Mouse (Mus musculus): ENCODE measurements around the gene Slc27a5.

The Slc27a5 gene

GRCm38 (mm10) chr7:12980291-12980690, 17.7 kb downstream of the Slc27a5 start:
- no peak for DNase-seq

DNA sequence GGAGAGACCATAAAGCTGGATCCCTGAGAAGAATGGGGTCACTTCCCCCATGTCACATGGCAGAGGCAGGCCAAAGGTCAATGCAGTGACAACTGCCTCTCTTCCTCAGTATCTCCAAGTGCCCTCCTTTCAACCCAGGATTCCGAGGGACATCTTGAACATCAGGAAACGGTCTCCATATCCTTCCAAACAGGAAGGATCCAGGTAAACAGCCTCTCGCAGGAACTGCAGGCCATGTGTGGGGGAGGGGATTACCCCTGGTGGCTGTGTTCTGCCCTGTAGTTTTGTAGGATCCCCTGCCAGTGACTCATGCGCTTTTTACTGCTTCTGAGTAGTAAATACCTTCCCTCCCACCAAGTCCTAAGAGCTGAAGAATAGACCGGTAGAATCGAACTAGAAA, 18.2 kb downstream of the Slc27a5 start:
- no peak for DNase-seq

DNA sequence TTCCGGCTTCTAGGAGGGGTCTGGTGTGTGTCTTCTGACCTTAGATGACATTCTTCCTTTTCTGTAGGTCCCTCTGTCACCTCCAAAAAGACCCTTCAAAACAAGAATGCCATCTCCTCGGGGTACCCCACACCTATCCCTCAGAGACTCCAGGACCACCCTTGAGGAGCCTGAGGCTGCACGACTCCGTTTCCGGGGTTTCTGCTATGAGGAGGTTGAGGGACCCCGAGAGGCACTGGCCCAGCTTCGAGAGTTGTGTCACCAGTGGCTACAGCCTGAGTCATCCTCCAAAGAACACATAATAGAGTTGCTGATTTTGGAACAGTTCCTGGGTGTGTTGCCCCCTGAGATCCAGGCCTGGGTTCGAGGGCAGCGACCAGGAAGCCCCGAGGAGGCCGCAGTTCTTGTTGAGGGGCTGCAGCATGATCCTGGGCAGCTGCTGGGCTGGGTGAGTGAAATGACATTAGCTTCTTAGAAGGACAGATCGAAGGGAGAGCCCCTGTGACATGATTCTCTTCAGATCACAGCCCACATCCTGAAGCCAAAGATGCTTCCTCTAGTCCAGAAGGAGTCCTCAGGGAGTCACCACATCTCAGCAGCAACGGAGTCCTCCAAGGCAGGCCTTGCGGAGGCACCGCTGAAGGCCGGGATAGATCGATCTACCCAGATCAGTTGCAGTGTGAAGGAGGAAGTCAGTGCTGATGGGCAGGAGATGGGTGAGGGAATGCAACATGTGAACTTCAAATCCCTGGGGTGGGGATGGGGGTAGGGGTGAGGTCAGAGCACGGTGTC, 18.9 kb downstream of the Slc27a5 start:
- DNase-seq = no peak

DNA sequence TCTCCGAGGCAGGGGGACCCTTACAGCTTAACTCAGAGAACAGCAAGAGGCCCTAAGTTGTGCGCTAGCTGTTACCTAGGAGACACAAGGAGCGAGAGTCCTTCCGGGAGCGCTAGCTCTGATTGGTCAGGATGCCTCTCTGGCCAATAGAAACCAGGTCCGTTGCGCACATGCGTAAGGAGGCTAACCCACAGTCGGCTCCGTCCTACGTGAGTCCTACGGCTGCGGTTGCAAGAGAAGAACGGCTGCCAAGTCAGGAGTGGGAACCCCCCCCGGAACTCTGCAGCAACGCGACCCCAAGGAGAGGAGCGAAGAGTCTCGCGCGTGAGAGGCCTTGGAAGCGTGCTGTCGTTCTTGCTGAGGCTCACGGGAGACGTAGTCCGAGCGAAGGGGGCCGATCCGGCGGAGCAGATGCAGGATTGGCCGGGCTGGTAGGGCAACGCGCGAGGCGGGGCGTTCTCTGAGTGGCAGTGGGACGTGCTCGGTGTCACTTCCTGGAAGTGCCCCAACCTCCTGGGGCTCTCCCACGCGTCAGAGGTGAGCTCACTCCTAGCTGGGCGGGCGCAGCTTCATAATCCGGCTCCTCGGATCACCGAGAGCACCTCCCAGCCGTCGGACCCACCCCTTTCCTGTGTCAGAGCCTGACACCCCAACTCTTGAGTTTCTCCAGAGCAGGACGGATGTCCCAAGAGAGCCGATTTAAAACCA, 20.2 kb downstream of the Slc27a5 start, which contains the start of gene Zfp446:
Gene Zfp446 (plus strand): TSS at position 167 of the 708 bp plus-strand sequence.
- peak; percentile 99 for DNase-seq

- DNase-seq = no peak
These were observed 27.1 kb downstream of the Slc27a5 start for GRCm38 (mm10) chr7:12970906-12971305.

GRCm38 (mm10) chr7:12966104-12966845, 31.7 kb downstream of the Slc27a5 start:
- DNase-seq = no peak

DNA sequence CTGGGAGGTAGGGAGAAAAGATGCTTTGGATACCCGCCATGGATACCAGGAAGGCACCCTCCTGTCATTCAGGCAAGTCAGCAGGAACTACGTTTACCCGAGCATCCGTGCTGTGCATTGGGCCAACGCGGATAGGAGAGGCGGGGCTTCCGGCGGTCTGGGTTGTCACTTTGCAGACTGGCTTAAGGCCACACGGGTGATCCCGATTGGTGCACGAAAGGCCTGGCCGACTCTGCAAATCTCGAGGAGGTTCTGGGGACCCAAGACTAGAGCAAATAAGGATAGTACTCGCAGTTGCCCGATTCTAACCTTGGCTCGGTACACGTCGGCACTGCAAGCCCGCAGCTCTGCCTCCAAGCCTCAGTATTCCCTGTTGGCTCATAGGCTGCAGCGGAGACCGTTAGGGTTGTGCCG, 32.3 kb downstream of the Slc27a5 start, which contains the start of gene Zfp324:
Gene Zfp324 (plus strand): TSS at position 161 of the 414 bp plus-strand sequence.
- peak; percentile 91 for DNase-seq

- peak; percentile 45 for DNase-seq
These were observed 36.4 kb downstream of the Slc27a5 start for GRCm38 (mm10) chr7:12961511-12962141.

DNA sequence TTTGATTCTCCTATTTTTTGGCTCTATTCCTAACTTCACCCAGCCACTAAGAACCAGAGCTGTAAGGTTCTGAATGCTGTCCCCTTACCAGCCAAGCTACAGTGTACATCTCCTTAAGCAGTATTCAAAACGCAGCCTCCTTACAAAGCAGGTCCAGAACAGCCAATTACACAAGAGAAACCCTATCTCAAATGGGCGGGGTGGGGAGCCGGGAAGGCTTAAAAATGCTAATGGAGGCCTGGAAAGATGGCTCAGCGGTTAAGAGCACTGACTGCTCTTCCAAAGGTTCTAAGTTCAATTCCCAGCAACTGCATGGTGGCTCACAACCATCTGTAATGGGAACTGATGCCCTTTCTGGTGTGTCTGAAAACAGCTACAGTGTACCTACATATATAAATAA, 38.3 kb downstream of the Slc27a5 start:
- no peak for DNase-seq

- no peak for DNase-seq
These were observed 39.0 kb downstream of the Slc27a5 start for GRCm38 (mm10) chr7:12958948-12959347.

DNA sequence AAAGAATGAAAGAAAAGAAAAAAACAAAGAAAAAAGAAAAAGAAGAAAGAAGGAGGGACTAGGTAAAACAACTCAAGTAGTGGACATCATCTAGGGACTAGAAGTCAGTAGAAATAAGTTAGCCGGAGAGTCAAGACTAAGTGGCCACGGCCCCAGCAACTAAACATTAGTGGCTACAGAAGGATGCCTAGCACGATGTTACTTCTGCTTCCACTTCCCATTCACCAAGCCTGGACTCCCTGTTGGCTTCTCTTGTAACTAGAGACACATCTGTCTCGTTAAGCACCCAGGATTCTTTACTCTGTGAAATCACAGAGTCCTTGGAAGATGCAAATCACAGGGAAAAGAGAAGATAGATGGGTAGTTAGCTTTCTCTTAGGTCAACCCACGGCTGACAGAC, 40.5 kb downstream of the Slc27a5 start:
- DNase-seq = no peak

GRCm38 (mm10) chr7:12954896-12955295, 43.1 kb downstream of the Slc27a5 start:
- DNase-seq = no peak

- no peak for DNase-seq
These were observed 48.1 kb downstream of the Slc27a5 start for GRCm38 (mm10) chr7:12949872-12950229.

DNA sequence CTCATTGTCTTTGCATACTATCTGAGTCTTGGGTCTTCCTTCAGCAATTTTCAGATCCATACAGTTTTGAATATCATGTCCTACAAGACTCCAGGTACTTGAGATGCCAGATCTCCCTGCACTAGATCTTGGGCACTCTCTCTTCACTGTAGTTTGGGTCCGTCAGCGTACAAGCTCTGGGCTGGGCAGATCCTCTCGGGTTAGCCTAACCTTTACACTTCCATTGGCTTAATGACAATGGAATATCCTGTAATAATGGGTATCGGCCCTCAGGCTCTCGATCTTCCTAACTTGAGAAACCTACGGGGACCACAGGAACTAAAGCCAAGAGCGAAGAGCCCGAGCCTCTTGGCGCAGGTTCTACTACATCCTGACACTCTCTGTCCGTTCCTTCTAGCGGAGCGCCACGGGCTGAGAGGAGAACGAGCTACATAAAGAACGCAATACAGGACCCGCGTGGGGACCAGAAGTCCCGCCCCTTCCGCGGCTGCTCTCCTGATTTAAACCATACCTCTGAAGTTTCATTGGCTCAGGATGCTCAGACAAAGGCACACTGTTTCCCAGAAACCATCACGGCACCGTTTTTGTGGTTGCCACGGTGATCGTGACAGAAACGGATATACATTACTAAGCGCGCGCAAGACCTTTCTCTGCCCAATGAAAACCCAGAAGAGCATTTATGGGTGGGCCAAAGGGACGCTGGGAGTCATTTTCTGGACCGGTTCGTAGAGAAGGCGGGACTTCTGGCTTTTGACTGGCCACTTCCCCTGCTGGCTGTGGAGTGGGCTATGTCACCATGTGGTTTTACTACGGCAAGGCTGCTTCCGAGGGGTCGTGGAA, 48.7 kb downstream of the Slc27a5 start:
- peak; percentile 94 for DNase-seq

GRCm38 (mm10) chr7:12943488-12943887, 54.5 kb downstream of the Slc27a5 start:
- no peak for DNase-seq

- DNase-seq = no peak
These were observed 57.4 kb downstream of the Slc27a5 start for GRCm38 (mm10) chr7:12940599-12940998.

All from right cerebral cortex, postnatal 25 days (tissue).